Comparison of ENCODE assay signal across 21 mouse cellular contexts in the genomic region with DNA sequence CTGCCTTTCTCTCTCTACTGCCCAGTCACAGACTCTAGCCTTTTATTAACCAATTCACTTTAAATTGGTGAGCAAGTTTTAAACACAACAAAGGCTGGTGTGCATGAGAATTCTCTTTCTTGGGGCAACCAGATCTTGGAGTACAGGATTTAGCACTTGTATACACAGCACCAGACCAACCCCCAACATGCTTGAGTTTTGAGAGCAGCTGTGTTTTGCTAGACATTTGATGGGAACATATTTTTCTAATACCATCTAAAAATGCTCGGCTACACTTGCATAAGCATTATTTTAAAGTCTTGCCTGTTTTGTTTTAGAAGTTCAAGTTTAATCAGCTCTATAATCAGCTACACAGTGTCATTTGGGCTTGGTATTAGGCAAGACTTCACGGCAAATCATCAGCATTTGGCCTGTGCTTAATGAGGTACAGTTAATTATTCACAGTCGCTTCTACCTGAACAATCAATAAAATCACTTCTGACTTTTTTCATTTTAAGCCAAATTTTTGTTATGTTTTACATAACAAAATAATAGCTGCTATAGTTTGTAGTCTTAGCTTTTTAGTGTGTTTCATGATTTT.
DNase-seq lines count a peak whose midpoint lies in the region; ATAC-seq and TF ChIP-seq lines count a peak whose summit lies in the region.
"Had no signal": no experiment of that assay in that cellular context is flagged by ENCODE, and none has a peak within 500 bp of the region (broad histone marks: within the 10 kb centered on the region; RNA-seq: fewer than 3 reads in every experiment).

No protein-coding gene starts in this region.

- H3K27me3 ChIP-seq in liver, adult 2 months (ENCODE audit: control insufficient read depth, insufficient read depth, low read length), result no peaks in the 10 kb centered on the region
- H3K27me3 ChIP-seq in liver, embryonic 11.5 days (replicated peaks; ENCODE audit: control insufficient read depth, insufficient read depth, low read length), result no peaks in the 10 kb centered on the region
- H3K27me3 ChIP-seq: embryonic facial prominence, embryonic 12.5 days; forebrain, embryonic 13.5 days; hindbrain, embryonic 12.5 days had no signal

- 36% methylated on average over 3 of the region's 3 CpGs for WGBS in liver, adult 2 months
- WGBS in liver, embryonic 11.5 days, result 85% methylated on average over 3 of the region's 3 CpGs

- no peak for ATAC-seq in liver, embryonic 11.5 days (replicated peaks; ENCODE audit: low FRiP score)
- ATAC-seq: forebrain, embryonic 13.5 days; forebrain, postnatal 0 days; hindbrain, embryonic 16.5 days had no signal

- TF ChIP-seq CTCF in layer of hippocampus, adult 2 months (conservative IDR thresholded peaks at IDR 0.05), result no peak
- TF ChIP-seq CTCF in liver, adult 2 months (IDR thresholded peaks at IDR 0.05; ENCODE audit: low read depth, low read length), result no peak

- no peak overlapping the region for H3K4me2 ChIP-seq in liver, embryonic 11.5 days
- H3K4me2 ChIP-seq: embryonic facial prominence, embryonic 12.5 days; forebrain, embryonic 13.5 days; hindbrain, embryonic 12.5 days had no signal

- H3K4me3 ChIP-seq in layer of hippocampus, adult 2 months, result no peak overlapping the region
- H3K4me3 ChIP-seq in liver, adult 2 months (ENCODE audit: insufficient read depth, low read depth, low read length), result no peak overlapping the region
- no peak overlapping the region for H3K4me3 ChIP-seq in liver, embryonic 11.5 days (ENCODE audit: low read depth, low read length)
- H3K4me3 ChIP-seq: embryonic facial prominence, embryonic 12.5 days; forebrain, embryonic 13.5 days; heart, embryonic 10.5 days; hindbrain, embryonic 12.5 days had no signal

- H3K9me3 ChIP-seq in liver, embryonic 11.5 days (ENCODE audit: control insufficient read depth, low read length), result no peaks in the 10 kb centered on the region
- H3K9me3 ChIP-seq: embryonic facial prominence, embryonic 12.5 days; forebrain, embryonic 13.5 days; heart, embryonic 10.5 days; hindbrain, embryonic 12.5 days had no signal

- H3K4me1 ChIP-seq in liver, adult 2 months (ENCODE audit: control insufficient read depth, insufficient read depth, low read length), result no peaks in the 10 kb centered on the region
- no peaks in the 10 kb centered on the region for H3K4me1 ChIP-seq in liver, embryonic 11.5 days (replicated peaks; ENCODE audit: control insufficient read depth, insufficient read depth, low read length)
- H3K4me1 ChIP-seq: forebrain, embryonic 13.5 days had no signal

- H3K27ac ChIP-seq in layer of hippocampus, adult 2 months, result peak overlapping the region; percentile 86
- H3K27ac ChIP-seq in liver, adult 2 months (replicated peaks; ENCODE audit: insufficient read depth, low read depth, low read length), result no peak overlapping the region
- no peak overlapping the region for H3K27ac ChIP-seq in liver, embryonic 11.5 days (ENCODE audit: low read depth, low read length)
- H3K27ac ChIP-seq: embryonic facial prominence, embryonic 12.5 days; forebrain, embryonic 13.5 days; heart, embryonic 10.5 days; hindbrain, embryonic 12.5 days had no signal

- peaks cover 40% of the 10 kb centered on the region for H3K36me3 ChIP-seq in liver, adult 2 months (ENCODE audit: control insufficient read depth, insufficient read depth, low read length)
- no peaks in the 10 kb centered on the region for H3K36me3 ChIP-seq in liver, embryonic 11.5 days (ENCODE audit: control insufficient read depth, insufficient read depth, low read length)
- H3K36me3 ChIP-seq: embryonic facial prominence, embryonic 12.5 days; heart, embryonic 10.5 days; hindbrain, embryonic 12.5 days had no signal

- H3K9ac ChIP-seq in liver, adult 2 months (ENCODE audit: low read depth, low read length), result no peak overlapping the region
- no peak overlapping the region for H3K9ac ChIP-seq in liver, embryonic 11.5 days (ENCODE audit: low read depth, low read length)
- H3K9ac ChIP-seq: embryonic facial prominence, embryonic 12.5 days; forebrain, embryonic 13.5 days; forebrain, postnatal 0 days; hindbrain, embryonic 12.5 days had no signal

- intact Hi-C loops in gastrocnemius, postnatal 14 days (cut with DNase I; ENCODE audit: low total_unique reads), result no loop called here

- no peak for TF ChIP-seq POLR2A in liver, adult 2 months (IDR thresholded peaks at IDR 0.05; ENCODE audit: extremely low read depth, insufficient read depth, low read length)

- H3K79me2 ChIP-seq in liver, adult 2 months (ENCODE audit: control insufficient read depth, insufficient read depth, low read length), result no peaks in the 10 kb centered on the region

- DNase-seq in layer of hippocampus, adult 2 months (ENCODE audit: low spot score in 2 of 2), result peak in 1 of 2 experiments; percentile 20
- no peak for DNase-seq in layer of hippocampus, postnatal 25 days (ENCODE audit: extremely low spot score in 1 of 2, low spot score in 1 of 2)
- DNase-seq in liver, adult 2 months (ENCODE audit: extremely low read depth, low read depth, low spot score), result peak; percentile 61
- DNase-seq in liver, embryonic 11.5 days (ENCODE audit: low spot score), result no peak
- peak; percentile 54 for DNase-seq in gonadal fat pad, adult 2 months (ENCODE audit: low read depth)
- DNase-seq in gastrocnemius, postnatal 14 days, result no peak
- DNase-seq in neural tube, embryonic 10.5 days (ENCODE audit: extremely low spot score, low spot score), result no peak
- DNase-seq: adrenal gland, adult 2 months; adrenal gland, postnatal 25 days; cerebellum, adult 2 months; cerebellum, postnatal 10 days; forebrain, postnatal 0 days; gastrocnemius, postnatal 36 days; heart, adult 18-20 months; heart, postnatal 10 days; heart, postnatal 4 days had no signal

Comparison
In these comparisons a context has a peak if more than half of its experiments do, and no peak if none do; other contexts are left out.
1. DNase-seq: peak in liver, adult 2 months (single experiment) and gonadal fat pad, adult 2 months (single experiment); none in layer of hippocampus, postnatal 25 days (0 of 2), liver, embryonic 11.5 days (single experiment), gastrocnemius, postnatal 14 days (single experiment) and neural tube, embryonic 10.5 days (single experiment).